Mouse (Mus musculus) urinary bladder, adult 18-20 months (tissue): ENCODE measurements around the gene Orai3.

Experiments
- DNase-seq, 2 experiments: peaks; one replicate each; pipeline ENCODE4 v3.0.0; 2022; ENCODE audit warnings: low spot score in 2 of 2, mixed read lengths in 2 of 2

The Orai3 gene

DNA sequence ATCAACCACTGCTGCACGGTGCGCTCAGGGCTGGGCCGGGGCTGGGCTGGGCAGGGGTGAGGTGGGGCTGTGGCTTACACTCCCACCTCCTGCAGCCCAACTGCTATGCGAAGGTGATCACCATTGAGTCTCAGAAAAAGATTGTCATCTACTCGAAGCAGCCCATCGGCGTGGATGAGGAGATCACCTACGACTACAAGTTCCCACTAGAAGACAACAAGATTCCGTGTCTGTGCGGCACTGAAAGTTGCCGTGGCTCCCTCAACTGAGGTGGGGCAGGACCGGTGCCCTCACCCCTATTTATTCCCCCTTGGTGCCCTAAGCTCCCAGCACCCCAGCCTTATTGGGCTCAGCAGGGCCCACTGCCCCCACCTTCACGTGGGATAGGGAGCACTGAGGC lies 29.6 kb downstream of the Orai3 start:
- no peak for DNase-seq

DNA sequence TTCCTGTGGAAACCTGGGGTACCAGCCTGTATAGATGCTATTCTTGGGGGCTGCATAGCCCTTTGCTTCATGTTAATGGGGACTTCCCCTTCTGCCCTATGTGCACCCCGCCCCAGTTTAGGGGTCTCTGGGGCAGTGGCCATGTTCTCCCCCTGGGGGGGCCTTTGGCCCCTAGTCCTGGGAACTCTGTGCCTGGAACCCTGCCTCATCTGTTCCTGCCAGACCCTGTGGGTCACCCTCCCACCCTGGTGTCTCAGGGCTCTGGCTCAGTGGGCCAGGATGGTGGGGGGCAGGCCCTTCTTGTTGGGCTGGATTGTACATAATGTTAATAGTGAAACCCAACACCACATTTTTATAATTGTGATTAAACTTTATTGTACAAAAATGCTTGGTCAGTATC lies 30.1 kb downstream of the Orai3 start:
- DNase-seq, result no peak

DNA sequence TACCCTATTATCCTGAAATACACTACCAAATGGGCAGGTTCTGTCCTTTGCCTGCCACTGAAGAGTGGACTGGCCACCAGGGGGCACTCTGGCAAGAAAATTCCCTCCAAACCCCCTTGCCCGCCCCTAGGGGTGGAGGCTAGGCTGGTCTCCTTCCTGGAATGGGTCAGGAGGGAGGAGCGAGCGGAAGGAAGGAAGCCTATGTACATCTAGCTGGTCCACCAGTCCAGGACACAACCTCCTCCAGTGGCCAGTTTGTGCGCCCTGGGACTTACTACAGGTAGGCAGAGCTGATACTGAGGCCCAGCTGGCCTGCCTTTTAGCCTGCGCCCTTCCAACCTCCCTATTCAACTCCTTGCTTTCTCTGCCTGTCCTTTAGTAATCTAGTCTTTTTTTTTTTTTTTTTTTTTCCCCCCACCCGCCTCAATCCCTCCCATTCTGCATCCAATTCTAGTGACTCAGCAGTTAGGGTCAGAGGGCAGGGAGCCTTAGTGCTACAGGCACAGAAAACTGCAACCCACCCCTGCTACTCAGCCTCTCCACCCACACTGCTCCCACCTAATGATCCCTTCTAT lies 30.9 kb downstream of the Orai3 start, which contains the start of gene Hsd3b7:
Gene Hsd3b7 (plus strand): TSS at position 170 of the 575 bp plus-strand sequence.
- peak; percentile 90 to 91 for DNase-seq

DNA sequence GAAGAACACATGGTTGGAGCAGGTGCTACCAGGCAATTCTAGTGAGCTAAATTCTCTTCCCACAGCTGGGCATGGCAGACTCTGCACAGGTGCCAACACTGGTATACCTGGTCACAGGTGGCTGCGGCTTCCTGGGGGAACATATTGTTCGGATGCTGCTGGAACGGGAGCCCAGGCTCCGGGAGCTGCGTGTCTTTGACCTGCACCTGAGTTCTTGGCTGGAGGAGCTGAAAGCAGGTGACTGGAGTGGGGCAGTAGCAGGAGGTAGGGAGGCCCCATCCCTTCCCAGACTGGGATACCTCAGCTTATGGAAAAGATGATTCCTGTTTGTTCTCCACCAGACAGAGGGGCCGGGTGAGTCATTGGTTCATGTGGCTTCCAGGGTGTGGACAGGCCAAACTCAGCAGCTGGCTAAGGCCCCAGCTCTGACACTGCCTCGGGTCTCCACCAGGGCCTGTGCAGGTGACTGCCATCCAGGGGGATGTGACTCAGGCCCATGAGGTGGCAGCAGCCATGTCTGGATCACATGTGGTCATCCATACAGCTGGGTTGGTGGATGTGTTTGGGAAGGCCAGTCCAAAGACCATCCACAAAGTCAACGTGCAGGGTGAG lies 31.5 kb downstream of the Orai3 start:
- peak in 1 of 2 experiments; percentile 42 for DNase-seq

DNA sequence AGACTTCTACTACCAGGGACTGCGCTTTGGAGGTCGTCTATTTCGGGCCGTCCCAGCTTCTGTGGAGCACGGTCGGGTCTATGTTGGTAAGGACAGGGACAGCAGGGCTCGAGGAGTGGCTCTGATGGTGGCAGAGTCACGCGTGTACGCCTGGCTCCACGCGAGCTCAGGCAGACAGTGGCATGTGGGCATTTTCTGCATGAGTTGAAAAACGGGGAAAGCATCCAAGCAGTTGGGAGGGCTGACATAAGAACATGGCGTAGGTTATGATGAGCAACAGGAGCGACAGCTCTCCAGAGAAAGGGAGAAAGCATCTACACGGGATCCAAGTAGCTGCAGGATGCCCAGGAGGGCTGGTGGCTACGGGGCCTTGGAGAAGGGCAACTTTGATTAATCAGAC lies 32.7 kb downstream of the Orai3 start:
- no peak for DNase-seq

DNA sequence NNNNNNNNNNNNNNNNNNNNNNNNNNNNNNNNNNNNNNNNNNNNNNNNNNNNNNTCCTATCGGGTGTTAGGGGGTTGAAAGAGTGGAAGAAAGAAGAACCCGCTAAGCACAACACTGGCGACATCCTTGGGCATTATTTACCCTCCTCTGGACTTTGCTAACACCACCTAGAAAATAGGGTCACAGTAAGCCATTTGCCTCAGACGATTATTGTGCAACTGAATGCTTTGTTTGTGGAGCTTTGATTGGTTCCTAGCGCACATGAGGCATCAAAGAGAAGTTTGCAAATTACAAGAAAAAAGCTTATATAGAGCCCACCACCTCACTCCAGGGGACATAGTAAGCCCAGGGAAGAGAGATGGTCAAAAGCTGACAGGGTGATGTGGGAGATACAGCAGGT lies 39.2 kb downstream of the Orai3 start:
- no peak for DNase-seq

DNA sequence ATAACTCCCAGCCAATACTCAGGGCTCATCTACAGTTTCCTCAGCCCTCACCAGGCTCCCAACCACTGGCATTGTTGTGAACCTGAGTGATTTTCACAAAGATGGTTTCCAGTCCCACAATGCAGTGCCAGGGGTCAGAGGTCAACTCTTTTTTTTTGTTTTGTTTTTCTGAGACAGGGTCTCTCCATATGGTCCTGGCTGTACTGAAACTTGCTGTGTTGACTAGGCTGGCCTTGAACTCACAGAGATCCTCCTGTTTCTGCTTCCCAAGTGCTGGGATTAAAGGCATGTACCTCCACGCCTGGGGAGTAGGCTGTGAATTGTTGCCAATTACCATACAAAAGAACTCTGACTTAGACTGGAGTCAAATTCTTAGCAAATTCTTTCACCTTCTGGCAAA lies 40.2 kb downstream of the Orai3 start:
- DNase-seq, result no peak

DNA sequence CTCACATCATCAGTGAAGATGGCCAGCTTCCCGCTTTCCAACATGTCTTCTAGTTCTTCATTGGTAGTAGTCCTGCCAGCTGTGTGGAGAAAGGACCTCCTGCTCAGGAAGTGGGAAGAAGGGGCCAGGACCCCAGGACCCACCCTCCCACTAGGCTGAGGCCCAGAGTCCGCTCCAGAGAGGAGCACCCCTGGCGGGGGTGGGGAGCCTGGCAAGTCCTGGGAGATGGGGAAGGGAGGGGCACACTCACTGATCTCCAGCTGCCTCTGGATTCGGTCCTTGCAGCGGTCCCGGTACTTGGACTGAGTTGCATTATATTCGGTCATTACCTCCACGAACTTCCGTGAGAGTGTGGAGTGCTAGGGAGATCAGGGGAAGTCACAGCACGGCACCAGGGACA lies 41.0 kb downstream of the Orai3 start:
- no peak for DNase-seq

DNA sequence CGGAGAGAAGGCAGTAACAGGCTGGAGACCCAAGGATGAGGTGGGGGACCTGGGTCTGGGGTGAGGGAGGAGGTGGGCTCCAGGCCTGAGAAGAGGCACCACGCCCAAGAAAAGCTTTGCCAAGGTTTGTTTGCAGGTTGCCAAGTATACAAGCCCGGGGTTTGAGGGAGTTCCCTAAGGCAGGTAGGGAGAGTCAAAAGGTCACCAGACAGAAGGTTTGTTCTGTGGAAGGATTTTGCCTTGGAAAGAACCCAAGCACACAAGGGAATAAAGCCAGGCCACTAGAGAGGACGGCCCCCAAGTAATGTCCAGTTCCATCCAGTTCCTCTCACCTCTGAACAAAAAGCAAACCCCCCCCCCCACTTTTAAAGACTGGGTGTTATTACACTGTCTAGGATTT lies 41.6 kb downstream of the Orai3 start:
- no peak for DNase-seq

DNA sequence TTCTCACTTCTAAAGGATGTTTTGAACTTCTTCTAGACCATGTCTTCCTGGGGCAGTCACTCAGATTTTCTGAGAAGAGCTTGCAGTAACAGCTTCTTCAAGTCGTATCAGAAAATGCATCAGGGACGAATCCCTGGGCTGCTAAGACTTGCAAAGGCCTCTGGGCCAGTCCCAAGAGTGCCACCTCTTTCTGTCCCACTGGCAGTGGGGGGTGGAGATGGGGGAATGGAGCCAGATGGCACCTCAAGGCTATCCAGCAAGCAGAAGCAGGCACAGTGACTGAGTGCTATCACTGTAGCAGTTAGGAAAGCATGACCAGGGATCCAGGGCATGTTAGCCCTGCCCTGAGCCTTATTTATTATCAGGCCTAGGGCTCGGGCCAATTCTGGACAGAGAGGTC lies 42.7 kb downstream of the Orai3 start:
- DNase-seq, result no peak

DNA sequence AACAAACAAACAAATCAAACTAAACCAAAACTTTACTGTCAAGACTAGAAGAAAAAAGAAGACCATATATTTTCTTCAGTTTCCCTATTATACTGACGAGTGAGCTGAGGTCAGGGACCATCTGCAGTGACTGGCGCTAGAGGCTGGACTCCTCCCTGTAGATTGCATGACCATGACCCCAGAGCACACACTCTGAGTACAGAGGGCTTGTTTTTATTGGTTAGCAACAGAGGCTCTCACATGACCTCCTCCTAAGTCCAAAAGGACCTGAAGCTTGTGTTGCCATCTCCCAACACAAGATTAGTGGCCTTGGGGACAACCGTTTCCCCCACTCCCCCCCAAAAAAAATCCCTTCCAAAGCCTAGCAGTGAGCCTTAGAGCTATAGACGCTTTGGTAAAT lies 44.2 kb downstream of the Orai3 start:
- DNase-seq, result no peak

DNA sequence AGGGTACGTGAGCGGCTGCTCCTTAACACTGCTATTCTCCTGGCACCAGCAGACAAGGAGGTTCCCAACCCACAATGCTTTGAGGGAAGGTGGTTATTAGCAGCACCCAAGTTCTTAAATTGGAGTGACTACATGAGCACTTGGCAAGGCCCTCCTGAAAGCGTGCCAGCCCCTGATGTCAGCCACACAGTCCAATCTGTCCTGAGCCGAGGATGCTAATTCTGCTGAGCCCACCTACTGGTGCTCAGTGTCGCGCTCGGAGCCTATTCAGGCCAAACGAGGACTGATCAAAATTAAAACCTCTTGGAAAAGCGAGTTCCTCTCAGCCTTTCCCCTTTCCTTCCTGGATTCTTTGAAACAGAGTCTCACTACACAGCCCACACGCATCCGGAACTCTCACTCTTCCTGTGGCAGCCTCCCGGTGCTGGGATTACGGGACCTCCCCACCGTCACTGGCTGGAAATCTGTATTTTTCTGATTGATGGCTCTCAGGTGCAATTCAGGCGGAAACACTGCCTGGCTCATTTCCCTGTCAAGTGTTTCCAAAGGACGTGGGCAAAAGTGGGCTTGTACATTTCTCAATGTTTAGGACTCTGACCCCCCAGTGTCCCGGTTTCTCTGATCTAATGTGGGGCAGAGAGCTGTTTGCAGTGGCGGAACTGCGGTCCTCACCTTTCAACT lies 44.8 kb downstream of the Orai3 start:
- DNase-seq, result no peak

DNA sequence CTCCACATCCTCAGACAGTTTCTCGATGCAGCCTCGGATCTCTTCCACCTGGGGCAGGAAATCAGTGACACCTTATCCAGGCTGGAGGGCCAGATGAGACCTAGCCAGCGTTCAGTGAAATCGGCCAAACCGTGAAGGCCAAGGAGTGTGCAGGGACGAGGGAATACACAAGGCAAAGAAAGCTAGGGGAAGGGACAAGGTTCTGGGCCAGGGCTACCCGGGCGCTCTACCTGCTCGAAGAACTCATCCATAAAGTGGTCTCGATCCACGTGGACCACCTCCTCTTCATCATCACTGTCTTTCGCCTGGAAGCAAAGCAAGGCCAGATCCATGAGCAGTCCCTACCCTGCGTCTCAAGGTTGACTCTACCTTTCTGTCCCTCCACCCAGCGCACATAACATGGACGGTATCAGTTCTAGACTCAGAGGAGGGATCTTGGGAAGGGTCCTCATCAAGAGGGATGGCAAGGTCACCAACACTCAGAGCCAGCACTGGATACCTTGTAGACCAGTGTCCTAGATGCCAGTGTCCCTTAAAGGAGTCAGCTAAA lies 45.6 kb downstream of the Orai3 start:
- no peak for DNase-seq

DNA sequence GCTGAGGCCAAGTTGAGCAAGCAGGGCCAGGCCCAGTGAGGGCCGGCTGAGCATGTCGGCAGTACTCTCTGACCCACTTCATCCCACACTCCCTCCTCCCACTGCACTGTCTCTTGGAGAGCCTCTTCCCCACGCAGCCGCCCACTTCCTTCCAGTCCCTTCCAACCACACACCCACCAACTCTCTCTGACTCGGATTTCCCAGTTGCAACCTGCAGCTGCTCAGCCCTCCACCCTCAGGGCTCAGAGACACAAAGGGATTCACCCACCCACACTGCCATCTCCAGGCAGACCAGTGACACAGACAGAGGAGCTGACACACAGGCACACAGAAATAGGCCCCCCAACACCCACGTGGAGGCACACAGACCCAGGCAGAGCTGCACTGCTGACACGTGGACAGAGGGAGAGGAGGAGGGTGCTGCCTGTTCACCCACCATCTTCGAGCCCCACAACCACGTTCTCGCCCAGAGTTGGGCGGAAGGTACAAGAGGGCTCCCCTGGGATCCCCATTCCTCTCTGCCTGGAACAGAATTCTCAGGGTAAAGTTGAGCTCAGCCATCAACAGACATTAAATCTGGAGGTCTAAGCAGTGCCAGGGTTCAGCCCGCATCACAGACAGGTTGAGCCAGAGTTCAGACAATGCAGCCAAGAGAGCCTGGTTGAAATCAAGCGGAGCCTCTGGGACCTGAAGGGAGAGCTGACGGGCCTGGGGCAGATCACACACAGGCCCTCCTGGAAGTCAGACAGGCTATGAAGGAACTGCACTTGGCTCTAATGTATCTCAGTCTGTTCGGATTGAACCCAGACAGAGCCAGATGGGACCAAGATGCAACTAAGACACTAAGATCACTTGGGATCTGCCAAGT lies 46.6 kb downstream of the Orai3 start:
- peak in 1 of 2 experiments; percentile 56 for DNase-seq

DNA sequence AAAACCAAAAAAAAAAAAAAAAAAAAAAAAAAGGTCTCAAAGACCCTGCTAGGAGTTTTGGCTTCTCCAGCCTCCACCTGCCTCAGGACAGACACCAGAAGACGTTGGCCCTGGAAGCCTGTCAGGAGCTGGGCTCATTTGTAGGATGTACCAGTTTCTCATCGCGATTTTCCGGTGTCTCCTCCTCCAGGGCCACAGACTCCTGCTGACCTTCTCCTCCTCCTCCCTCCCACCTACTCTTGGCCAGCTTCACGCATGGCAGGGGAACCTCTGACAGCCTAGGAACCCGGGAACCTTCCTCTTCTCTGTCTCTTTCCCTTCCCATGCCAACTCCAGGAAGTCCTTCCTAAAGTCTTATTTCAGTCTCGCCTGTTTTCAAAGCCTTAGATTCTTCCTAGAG lies 47.4 kb downstream of the Orai3 start:
- no peak for DNase-seq

DNA sequence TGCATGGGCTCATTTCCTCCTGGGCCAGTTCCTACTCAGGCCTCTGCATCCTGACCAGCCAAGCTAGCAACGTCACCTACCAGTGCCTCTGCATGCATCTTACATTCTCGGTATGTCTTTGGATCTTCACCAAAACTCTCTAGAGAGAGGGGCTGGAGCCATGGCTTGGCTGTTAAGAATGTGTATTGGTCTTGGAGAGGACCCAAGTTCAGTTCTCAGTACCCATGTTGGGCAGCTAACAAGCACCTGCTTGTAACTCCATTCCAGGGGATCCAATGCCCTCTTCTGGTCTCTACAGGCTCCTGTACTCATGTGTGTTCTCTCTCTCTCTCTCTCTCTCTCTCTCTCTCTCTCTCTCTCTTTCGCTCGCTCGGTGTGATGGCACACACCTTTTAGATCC lies 48.2 kb downstream of the Orai3 start:
- DNase-seq, result no peak

DNA sequence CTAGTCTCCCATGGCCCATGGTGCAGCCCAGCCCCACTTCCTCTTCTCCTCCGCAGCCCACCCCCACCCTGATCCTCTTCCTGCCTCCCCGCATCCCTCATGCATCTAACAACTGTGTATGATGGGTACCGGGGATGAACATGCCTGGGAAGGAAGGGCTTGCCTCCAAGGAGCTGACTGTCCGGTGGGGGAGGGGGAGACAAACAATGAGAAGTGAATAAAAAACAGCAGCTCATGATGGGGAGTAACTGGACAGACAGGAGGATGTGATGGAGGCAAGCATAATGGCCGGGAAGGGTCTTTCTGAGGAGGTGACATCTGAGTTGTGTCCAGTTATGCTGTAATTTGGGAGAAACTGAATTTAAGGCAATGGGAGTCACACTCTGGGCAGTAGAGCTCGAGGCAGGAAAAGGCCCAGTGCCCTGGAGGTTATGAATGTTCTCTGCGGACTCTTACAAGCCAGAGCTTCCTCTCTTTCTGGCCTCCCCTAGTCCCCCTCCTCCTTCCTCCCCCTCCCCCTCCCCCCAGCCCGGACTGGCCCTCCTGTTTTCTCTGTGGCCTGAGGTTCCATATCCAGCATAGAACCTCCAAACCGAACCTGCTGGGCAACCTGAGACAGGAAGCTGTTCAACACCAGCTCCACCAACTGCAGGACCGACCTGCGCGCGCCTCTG lies 51.4 kb downstream of the Orai3 start:
- no peak for DNase-seq

DNA sequence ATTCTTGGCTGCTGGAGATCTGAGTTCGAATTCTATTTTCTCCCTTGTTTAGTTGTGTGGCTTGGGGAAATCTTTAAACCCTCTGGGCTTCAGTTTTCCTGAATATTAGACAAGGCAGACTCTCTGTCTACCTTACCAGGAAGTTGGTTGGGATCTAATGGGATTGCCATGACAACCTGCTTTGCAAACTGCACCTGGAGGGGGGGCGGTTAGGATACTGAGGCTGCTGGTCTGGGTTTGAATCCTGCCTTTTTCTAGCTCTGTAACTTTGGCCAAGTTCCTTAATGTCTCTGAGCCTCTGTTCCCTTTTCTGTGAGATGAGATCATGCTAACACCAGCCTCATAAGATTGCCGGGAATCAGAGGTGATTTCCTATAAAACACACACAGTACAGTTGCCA lies 52.9 kb downstream of the Orai3 start:
- no peak for DNase-seq

DNA sequence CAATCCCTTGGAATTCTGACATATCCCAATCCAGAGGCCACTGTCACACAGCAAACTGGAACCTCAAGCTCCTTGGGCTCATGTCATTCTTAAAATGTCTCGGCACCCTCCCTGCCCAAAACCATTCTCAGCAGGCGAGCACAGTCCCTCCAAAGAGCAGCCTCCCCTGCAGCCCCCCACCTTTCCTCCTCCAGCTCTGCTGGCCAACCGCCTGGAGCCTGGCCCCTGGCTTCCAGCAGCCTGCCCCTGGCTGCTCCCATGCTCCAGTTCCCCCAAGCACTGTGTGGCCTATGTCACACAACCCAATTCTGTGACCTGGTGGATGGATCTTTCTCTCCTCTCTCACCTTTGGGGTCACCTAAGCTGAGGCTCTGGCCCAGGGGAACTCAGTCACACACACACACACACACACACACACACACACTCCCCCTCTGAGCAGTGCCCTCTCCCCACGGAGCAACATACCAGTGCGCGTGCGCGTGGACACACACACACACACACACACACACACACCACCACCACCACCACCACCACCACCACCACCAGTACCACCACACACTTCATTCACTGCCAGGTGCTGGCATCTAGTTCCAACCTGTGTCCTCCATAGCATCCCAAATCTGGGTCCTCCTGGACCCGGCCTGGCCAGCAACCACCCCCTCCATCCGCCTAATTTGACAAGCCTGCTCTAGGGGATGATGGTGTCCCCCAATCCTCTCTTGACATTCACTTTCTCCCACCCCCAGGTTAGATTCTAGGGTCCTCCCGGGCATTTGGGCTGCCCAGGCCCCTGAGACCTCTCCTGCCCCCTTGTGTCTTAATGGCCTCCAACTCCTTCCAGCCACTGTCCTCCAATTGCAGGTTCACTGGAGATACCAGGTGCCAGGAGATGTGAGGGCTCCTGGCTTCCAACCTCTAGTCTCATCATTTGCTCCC lies 53.9 kb downstream of the Orai3 start:
- DNase-seq, result no peak

DNA sequence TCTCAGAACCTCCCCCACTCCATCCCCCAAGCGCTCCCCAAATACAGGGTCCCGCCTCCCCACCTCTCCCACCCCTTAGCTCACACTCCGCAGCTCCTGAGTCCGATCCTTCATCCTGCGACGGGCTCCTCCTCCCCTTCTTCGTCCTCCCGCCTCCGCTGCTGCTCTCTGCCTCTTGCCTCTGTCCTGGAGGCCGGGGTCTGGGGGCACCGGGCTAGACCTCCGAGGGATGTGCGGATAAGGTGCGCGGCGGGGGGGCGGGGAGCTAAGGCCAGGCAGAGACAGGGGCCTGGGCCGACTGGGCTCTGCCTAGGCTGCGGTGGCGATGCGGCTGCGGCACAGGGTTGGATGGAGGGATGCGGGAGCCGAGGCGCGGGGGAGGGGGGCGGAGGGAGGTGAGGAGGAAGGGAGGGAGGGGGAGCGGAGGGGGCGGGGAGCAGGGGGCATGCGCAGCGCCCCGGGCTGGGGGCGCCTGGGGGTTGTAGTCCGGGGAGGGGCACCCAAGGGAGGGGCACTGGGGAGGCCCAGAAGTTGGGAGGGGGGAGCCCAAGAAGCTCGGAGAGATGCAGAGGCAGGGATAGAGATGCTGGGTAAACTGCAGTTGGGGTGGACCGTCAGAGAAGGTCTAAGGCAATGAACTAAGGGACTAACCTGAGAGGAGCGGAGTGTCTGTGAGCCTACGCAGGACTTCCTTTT lies 54.7 kb downstream of the Orai3 start, which contains the start of the genes Stx4a and Stx1b:
Gene Stx4a (plus strand): TSS at position 119 of the 696 bp plus-strand sequence.
Gene Stx1b (minus strand): TSS at position 374 of the 696 bp plus-strand sequence.
- no peak for DNase-seq
